Mouse (Mus musculus) G1E (cell line): ENCODE data around the gene Phlda3.

ENCODE experiments used
- CTCF ChIP-seq: IDR thresholded peaks from 2 replicates; pipeline ENCODE4 v1.5.1; 2012; ENCODE audit warnings: low read depth, low read length, inconsistent platforms, mixed read lengths
- GATA1 ChIP-seq: IDR thresholded peaks from 2 replicates; pipeline ENCODE4 v1.6.1; 2012; ENCODE audit warnings: borderline replicate concordance, low read length, inconsistent platforms, mixed read lengths

DNA sequence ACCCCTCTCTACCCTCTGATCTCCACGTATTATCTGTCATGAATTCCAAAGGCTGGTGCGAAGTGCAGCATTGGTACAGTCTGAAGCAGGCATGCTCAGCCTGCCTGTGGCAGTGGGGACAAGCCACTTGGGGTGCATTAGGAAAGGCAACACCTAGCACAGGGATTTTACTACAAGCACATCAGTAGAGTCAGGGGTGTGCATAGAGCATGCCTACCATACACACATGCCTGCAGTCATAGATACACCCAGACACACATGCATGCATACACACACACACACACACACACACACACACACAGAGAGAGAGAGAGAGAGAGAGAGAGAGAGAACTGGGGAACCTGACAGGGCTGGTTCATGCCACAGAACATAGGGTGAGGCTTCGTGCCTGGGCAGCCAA, 46.3 kb downstream of the Phlda3 start:
- TF ChIP-seq CTCF: no peak
- no peak for TF ChIP-seq GATA1
